Mouse (Mus musculus) CH12.LX (cell line): Measurements from ENCODE around the gene Mocs3. TPM values are rescaled to one million over a fixed set of nuclear protein-coding genes. Genes with fewer than 3 reads are reported as not detected.

Experiments used
- DNase-seq: peaks from one replicate; pipeline ENCODE4 v3.0.0-alpha.2; 2013; ENCODE audit errors: extremely low read depth
- H3K27ac ChIP-seq: 2 replicates; pipeline ENCODE4 v1.5.1; 2012; ENCODE audit warnings: low read depth, mild to moderate bottlenecking, control low read depth, moderate library complexity; ENCODE audit not compliant: insufficient read depth
- H3K27me3 ChIP-seq: replicated peaks from 2 replicates; pipeline ENCODE3; 2012; ENCODE audit warnings: inconsistent platforms
- H3K36me3 ChIP-seq, 2 experiments: replicated peaks in 1 of 2; 2 replicates each; pipeline versions ENCODE3 to v1.6.1; 2012; ENCODE audit warnings: inconsistent platforms in 1 of 2, low read length in 1 of 2, mild to moderate bottlenecking in 1 of 2, mixed read lengths in 1 of 2, moderate library complexity in 1 of 2; ENCODE audit not compliant: control insufficient read depth in 1 of 2, insufficient read depth in 1 of 2
- H3K4me1 ChIP-seq, 2 experiments: 2 replicates each; pipeline ENCODE4 v1.6.1; 2012; ENCODE audit warnings: inconsistent platforms in 1 of 2, moderate library complexity in 1 of 2; ENCODE audit not compliant: insufficient read depth in 2 of 2, control insufficient read depth in 1 of 2
- H3K4me2 ChIP-seq: 2 replicates; pipeline ENCODE4 v1.6.1; 2012; ENCODE audit warnings: low read depth, mild to moderate bottlenecking, control low read depth; ENCODE audit not compliant: poor library complexity, insufficient read depth, severe bottlenecking
- H3K4me3 ChIP-seq, 3 experiments: fragments of 150-350 bp in 1 of 3; sonication (generic) in 1 of 3; replicated peaks in 1 of 3; 2 replicates each; pipeline versions ENCODE3 to v1.5.1; 2011 to 2012; ENCODE audit warnings: low read depth in 2 of 3, low read length in 2 of 3, mild to moderate bottlenecking in 2 of 3, moderate library complexity in 2 of 3, control low read depth in 1 of 3, improper control_type of control experiment in 1 of 3, inconsistent platforms in 1 of 3, mixed read lengths in 1 of 3; ENCODE audit not compliant: poor library complexity in 1 of 3
- H3K79me2 ChIP-seq: replicated peaks from 2 replicates; pipeline ENCODE4 v1.6.1; 2012; ENCODE audit warnings: mild to moderate bottlenecking, moderate library complexity; ENCODE audit not compliant: control insufficient read depth, poor library complexity, insufficient read depth, severe bottlenecking; ENCODE audit errors: extremely low read depth
- H3K9ac ChIP-seq: 2 replicates; pipeline ENCODE4 v1.6.1; 2012; ENCODE audit warnings: low read depth, mild to moderate bottlenecking, control low read depth, moderate library complexity; ENCODE audit not compliant: insufficient read depth
- H3K9me3 ChIP-seq: replicated peaks from 2 replicates; pipeline ENCODE3; 2012; ENCODE audit warnings: low read length, inconsistent platforms, mixed read lengths
- BHLHE40 ChIP-seq: IDR thresholded peaks from 2 replicates; pipeline ENCODE4 v1.6.1; 2011; ENCODE audit warnings: mild to moderate bottlenecking, low read depth, low read length, improper control_type of control experiment
- CTCF ChIP-seq, 2 experiments: IDR thresholded peaks in 1 of 2; conservative IDR thresholded peaks in 1 of 2; 2 replicates each; pipeline ENCODE4 v1.5.1; 2011 to 2012; ENCODE audit warnings: low read depth in 2 of 2, low read length in 2 of 2, improper control_type of control experiment in 1 of 2, inconsistent platforms in 1 of 2, mild to moderate bottlenecking in 1 of 2, moderate library complexity in 1 of 2
- E2F4 ChIP-seq: IDR thresholded peaks from 2 replicates; pipeline ENCODE4 v1.6.1; 2011; ENCODE audit warnings: low read depth, low read length, improper control_type of control experiment; ENCODE audit not compliant: insufficient replicate concordance
- GABPA ChIP-seq: IDR thresholded peaks from 2 replicates; pipeline ENCODE4 v1.6.1; 2012; ENCODE audit warnings: low read depth, low read length, improper control_type of control experiment, inconsistent platforms; ENCODE audit not compliant: insufficient replicate concordance
- HCFC1 ChIP-seq: IDR thresholded peaks from 2 replicates; pipeline ENCODE4 v1.6.1; 2012; ENCODE audit warnings: low read depth, mild to moderate bottlenecking, inconsistent platforms, low read length, improper control_type of control experiment
- IRF4 ChIP-seq: IDR thresholded peaks from 2 replicates; pipeline ENCODE4 v1.6.1; 2014; ENCODE audit warnings: low read depth, mild to moderate bottlenecking, inconsistent platforms, low read length, improper control_type of control experiment
- MAFK ChIP-seq: IDR thresholded peaks from 2 replicates; pipeline ENCODE4 v1.6.1; 2011; ENCODE audit warnings: low read length, improper control_type of control experiment; ENCODE audit not compliant: insufficient replicate concordance
- MAX ChIP-seq: IDR thresholded peaks from 2 replicates; pipeline ENCODE4 v1.6.1; 2011; ENCODE audit warnings: low read length, improper control_type of control experiment
- MAZ ChIP-seq: IDR thresholded peaks from 2 replicates; pipeline ENCODE4 v1.6.1; 2012; ENCODE audit warnings: low read depth, mild to moderate bottlenecking, inconsistent platforms, low read length, improper control_type of control experiment, moderate library complexity
- NELFE ChIP-seq: IDR thresholded peaks from 2 replicates; pipeline ENCODE4 v1.6.1; 2011; ENCODE audit warnings: low read depth, low read length, improper control_type of control experiment
- POLR2AphosphoS2 ChIP-seq: IDR thresholded peaks from 2 replicates; pipeline ENCODE4 v1.6.1; 2011; ENCODE audit warnings: low read depth, low read length, improper control_type of control experiment
- RAD21 ChIP-seq: IDR thresholded peaks from 2 replicates; pipeline ENCODE4 v1.6.1; 2011; ENCODE audit warnings: low read depth, mild to moderate bottlenecking, low read length, improper control_type of control experiment, moderate library complexity
- SIN3A ChIP-seq: IDR thresholded peaks from 2 replicates; pipeline ENCODE4 v1.6.1; 2012; ENCODE audit warnings: low read length, improper control_type of control experiment, inconsistent platforms
- SMC3 ChIP-seq: IDR thresholded peaks from 2 replicates; pipeline ENCODE4 v1.6.1; 2011; ENCODE audit warnings: low read depth, low read length, improper control_type of control experiment
- TCF12 ChIP-seq: IDR thresholded peaks from 2 replicates; pipeline ENCODE4 v1.6.1; 2014; ENCODE audit warnings: low read depth, mild to moderate bottlenecking, inconsistent platforms, low read length, improper control_type of control experiment
- UBTF ChIP-seq: IDR thresholded peaks from 2 replicates; pipeline ENCODE4 v1.6.1; 2012; ENCODE audit warnings: low read depth, mild to moderate bottlenecking, inconsistent platforms, low read length, improper control_type of control experiment, moderate library complexity
- ZC3H11A ChIP-seq: IDR thresholded peaks from 2 replicates; pipeline ENCODE4 v1.6.1; 2012; ENCODE audit warnings: low read depth, mild to moderate bottlenecking, inconsistent platforms, low read length, improper control_type of control experiment
- ZNF384 ChIP-seq: IDR thresholded peaks from 2 replicates; pipeline ENCODE4 v1.6.1; 2012; ENCODE audit warnings: low read depth, low read length, improper control_type of control experiment, inconsistent platforms
- dilution Hi-C: fragments of 300-500 bp; cut with MboI; formaldehyde crosslinking; loops from 2 replicates; pipeline ENCODE4 v1.14.3; 2020; ENCODE audit warnings: low sequenced_read_pairs; ENCODE audit not compliant: extremely low pct_unique_long_range_greater_than_20kb, extremely low pct_ligation_motif_present
- in situ Hi-C: fragments of 300-500 bp; cut with MboI; formaldehyde crosslinking; loops from 3 replicates; pipeline ENCODE4 v1.14.3; 2019; ENCODE audit warnings: low sequenced_read_pairs, low pct_ligation_motif_present, low pct_unique_long_range_greater_than_20kb, mixed read lengths
- polyA plus RNA-seq: library from polyadenylated mRNA; unstranded; fragments of >175 nt; gene quantifications from 2 replicates; pipeline ENCODE4 v1.2.1, GENCODE M21; 2012; ENCODE audit warnings: low read depth; ENCODE audit not compliant: insufficient read length
- total RNA-seq, 2 experiments: library from RNA; depleted of rRNA; stranded (reverse); fragments of 300-350 nt in 1 of 2; fragments of >200 nt in 1 of 2; gene quantifications; 2 replicates each; pipeline ENCODE4 v1.2.3; 2012 to 2014

Mocs3 gene
- total and polyA plus RNA-seq, 3 experiments = 7.6 to 10.6 (median 9.5) TPM

- Histone ChIP-seq H3K27ac (no peak overlapping the region), H3K27me3 (peaks cover 42% of the 10 kb centered on the region), H3K4me3 (no peak overlapping the region), H3K36me3 (no peaks in the 10 kb centered on the region), H3K9me3 (no peaks in the 10 kb centered on the region), H3K4me2 (no peak overlapping the region), H3K9ac (no peak overlapping the region), H3K79me2 (no peaks in the 10 kb centered on the region), H3K4me1 (no peaks in the 10 kb centered on the region; a peak in 1 of 4 replicates)
- in situ Hi-C loops = no loop called here
- dilution Hi-C loops = no loop called here
- peak; percentile 66 for DNase-seq
- TF ChIP-seq CTCF (conservative IDR thresholded peaks at IDR 0.05 in 1 of 2, IDR thresholded peaks at IDR 0.05 in 1 of 2; ENCODE audit: low read depth in 2 of 2, low read length in 2 of 2) (peak; percentile 28 to 66; a peak in 3 of 4 replicates), RAD21 (peak; percentile 44), BHLHE40 (no peak), GABPA (no peak), ZNF384 (peak; percentile 72), SIN3A (no peak)
Measured at GRCm38 (mm10) chr2:168248856-168249245, 18.4 kb downstream of the Mocs3 start.

GRCm38 (mm10) chr2:168250270-168250669, 19.8 kb downstream of the Mocs3 start:
- H3K4me3 ChIP-seq = no peak overlapping the region
- peaks cover 37% of the 10 kb centered on the region for H3K27me3 ChIP-seq
- H3K79me2 ChIP-seq = no peaks in the 10 kb centered on the region
- no peak overlapping the region for H3K27ac ChIP-seq
- H3K9ac ChIP-seq = no peak overlapping the region
- DNase-seq = peak; percentile 84
- no peaks in the 10 kb centered on the region; a peak in 1 of 4 replicates for H3K4me1 ChIP-seq
- no peaks in the 10 kb centered on the region for H3K36me3 ChIP-seq
- in situ Hi-C loops (loop anchor here (5.0 to 10.0 kb wide), 2 partner anchors 197 to 385 kb away; no protein-coding TSS in a partner anchor), dilution Hi-C loops (no loop called here)
- no peak for TF ChIP-seq E2F4
- no peak for TF ChIP-seq MAFK
- TF ChIP-seq MAZ = no peak
- TF ChIP-seq IRF4 = no peak
- peak; percentile 78 to 94 for TF ChIP-seq CTCF (conservative IDR thresholded peaks at IDR 0.05 in 1 of 2, IDR thresholded peaks at IDR 0.05 in 1 of 2; ENCODE audit: low read depth in 2 of 2, low read length in 2 of 2)
- TF ChIP-seq TCF12 = peak; percentile 26; the same call in 1 of the 2 replicates
- TF ChIP-seq NELFE = no peak
- peak; percentile 79 for TF ChIP-seq SMC3
- TF ChIP-seq MAX = no peak
- TF ChIP-seq RAD21 = peak; percentile 94
- TF ChIP-seq UBTF = no peak
- TF ChIP-seq HCFC1 = no peak
- TF ChIP-seq POLR2AphosphoS2 = no peak
- peak; percentile 36; the same call in 1 of the 2 replicates for TF ChIP-seq ZC3H11A
- no peaks in the 10 kb centered on the region for H3K9me3 ChIP-seq
- H3K4me2 ChIP-seq = no peak overlapping the region
